Mouse (Mus musculus) hematopoietic stem cell, adult 5-6 weeks (primary cell): ENCODE results near the gene Mid2. TPM values are rescaled to one million over a fixed set of nuclear protein-coding genes. Genes with fewer than 3 reads are reported as not detected.
A peak's percentile ranks its signal among the peaks of the same experiment; 100 is the strongest.
"Not testable (repeated sequence)": the region's sequence is repeated elsewhere in the genome, so short reads cannot be mapped to it uniquely, and the experiment has no call there.

Experiments used
- ATAC-seq, 2 experiments: fragments of 125-278 bp in 1 of 2; replicated peaks in 1 of 2; 2 replicates each; pipeline ENCODE4 v1.8.0; 2016 to 2017; ENCODE audit warnings: inconsistent platforms in 2 of 2, mild to moderate bottlenecking in 2 of 2, moderate number of reproducible peaks in 2 of 2, low read depth in 1 of 2, moderate TSS enrichment in 1 of 2; ENCODE audit not compliant: low FRiP score in 2 of 2, poor library complexity in 2 of 2, severe bottlenecking in 2 of 2, insufficient read depth in 1 of 2, low TSS enrichment in 1 of 2
- total RNA-seq: library from RNA; stranded (forward); fragments of 172-1452, 232-1000 nt; gene quantifications from 2 replicates; pipeline ENCODE4 v1.2.3, GENCODE M21; 2017

Gene Mid2
- 0.84 and 2.3 TPM in 2 replicates for total RNA-seq

DNA sequence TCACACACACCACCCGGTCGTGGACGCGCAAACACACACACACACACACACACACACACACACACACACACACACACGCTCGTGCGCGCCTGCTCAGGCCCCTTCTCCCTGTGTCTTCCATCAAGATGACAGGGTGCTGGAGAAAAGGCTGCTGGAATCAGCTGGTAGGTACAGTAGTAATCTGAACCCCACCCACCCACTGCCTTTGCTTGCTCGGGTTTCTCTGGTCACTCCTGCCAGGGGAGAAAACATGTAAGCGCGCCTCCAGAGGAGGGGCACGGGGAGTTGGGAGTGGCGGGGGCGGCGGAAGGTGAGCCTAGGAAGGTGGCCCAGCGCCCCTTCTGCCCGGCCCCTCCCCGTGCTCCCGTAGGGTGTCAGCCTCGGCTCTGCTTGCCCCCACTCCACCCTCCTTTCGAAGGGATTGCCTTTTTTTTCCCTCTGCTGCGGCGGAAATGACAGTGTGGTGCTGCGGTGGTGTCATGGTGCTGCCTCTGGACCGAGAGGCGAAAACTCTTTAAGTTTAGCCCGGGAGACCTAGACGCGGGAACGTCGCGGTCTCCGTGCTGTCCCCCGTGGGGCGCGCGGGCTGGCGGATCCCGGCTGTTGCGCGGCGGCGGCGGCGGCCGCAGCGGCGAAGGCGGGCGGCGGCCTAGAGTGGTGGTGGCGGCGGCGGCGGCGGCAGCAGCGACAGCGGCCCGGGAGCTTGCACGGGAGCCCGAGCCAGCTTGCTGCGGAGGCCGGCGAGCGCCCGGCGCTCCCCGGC, at the start of gene Mid2:
TSS of gene Mid2 (plus strand) at position 121 of the 763 bp plus-strand sequence.
- peak; percentile 32 to 56; a peak in 3 of 4 replicates for ATAC-seq

DNA sequence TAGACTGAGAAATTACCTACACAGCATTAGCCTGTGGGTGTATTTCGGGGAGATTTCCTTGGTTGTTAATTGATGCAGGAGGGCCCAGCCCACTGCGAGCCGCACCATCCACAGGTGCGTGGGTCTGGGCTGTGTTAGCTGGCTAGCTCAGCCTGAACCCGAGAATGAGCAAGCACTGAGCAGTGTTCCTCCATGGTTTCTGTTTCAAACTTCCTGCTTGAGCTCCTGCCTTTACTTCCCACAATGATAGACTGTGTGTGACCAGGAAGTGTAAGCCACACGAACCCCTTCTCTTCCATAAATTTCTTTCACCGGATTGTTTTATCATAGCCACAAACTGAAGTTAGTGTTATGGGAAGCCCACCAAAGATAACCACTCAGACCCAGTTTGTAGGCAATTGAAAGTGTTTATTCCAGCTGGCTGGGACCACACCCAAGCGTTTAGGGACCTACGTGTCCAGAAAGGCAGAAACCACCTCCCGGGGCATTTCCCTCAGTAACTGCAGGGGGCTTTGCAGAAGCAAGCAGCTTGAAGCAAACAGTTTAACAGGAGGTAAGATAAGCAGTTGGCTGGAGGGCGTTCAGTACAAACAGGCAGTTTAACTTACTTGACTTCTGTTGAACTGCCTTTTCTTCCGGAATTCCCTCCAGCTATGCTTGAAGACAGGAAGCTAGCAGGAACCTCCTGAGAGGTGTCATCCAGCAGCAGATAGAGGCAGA, 39.4 kb upstream of the Mid2 start:
- no peak for ATAC-seq

DNA sequence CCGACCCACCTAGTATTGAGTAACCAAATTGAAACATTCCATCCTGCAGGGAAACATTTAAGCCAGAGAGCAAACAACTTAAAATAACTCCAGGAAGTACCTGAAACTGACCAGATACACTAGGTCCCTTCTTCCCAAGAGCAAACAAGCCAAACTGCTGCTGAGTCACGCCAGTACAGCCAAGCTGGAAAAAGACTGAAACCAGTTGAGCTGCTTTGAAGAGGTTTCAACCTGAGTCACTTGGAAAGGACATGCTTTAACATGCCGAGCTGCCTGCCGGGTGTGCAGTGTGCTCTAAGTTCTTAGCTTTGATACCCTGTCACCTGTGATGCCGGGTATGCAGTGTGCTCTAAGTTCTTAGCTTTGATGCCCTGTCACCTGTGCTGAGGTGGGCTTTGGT, 26.4 kb upstream of the Mid2 start:
- no peak for ATAC-seq

DNA sequence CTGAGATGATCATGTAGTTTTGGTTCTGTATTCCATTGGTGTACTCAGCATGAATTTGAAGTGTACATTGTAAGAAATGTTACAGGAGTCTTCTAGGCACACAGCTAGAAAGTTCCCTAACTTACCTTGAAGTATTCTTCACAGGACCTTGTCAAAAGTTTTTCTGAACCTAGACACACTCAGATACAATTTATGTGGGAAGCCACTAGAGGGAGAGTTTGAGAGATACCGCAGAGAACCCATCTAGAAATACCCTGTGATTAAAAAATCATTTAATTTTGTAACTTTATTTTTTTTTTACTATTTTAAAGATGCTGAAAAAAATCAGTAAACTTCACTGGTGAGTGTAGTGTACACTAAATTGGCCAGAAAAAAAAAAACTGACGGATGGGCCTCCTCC, 24.8 kb upstream of the Mid2 start:
- ATAC-seq = no peak

DNA sequence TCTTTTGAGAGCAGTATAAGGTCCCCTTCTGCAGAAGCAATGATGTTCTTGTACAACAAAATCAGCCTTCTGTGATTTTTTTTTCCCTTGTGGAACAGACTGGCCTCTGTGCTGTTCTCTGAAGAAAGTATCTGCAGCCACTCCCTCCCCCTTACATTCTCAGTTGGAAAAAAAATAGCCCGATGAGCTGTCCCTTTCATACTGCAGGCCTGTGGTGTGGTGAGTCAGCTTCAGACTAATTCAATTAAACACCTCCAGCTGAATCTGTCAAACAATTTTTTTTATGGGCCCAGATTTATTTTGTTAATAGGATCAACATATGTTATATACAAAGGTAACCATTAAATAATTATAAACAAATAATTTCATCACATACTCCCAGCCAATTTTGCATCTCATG, 3.7 kb upstream of the Mid2 start:
- no peak for ATAC-seq

DNA sequence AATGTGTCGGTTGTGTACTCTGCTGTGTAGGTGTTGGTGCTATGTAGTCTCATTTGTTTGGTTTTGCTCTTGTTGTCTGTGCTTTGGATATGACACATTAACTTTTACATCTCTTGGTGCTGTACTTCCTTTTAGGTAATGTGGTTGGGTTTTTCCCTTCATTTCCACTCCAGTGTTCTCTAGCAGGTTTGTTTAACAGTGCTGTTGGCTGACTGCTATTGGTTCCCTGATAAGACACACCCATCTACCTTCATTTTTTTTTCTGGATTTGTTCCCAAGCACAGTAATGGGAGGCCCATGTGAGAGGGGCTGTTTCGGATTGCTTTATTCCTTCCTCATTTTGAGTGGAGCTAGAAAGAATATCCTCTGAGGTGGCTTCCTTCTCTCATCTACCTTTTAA, 883 bp upstream of the Mid2 start:
- ATAC-seq = peak; percentile 42 to 49; a peak in 3 of 4 replicates

DNA sequence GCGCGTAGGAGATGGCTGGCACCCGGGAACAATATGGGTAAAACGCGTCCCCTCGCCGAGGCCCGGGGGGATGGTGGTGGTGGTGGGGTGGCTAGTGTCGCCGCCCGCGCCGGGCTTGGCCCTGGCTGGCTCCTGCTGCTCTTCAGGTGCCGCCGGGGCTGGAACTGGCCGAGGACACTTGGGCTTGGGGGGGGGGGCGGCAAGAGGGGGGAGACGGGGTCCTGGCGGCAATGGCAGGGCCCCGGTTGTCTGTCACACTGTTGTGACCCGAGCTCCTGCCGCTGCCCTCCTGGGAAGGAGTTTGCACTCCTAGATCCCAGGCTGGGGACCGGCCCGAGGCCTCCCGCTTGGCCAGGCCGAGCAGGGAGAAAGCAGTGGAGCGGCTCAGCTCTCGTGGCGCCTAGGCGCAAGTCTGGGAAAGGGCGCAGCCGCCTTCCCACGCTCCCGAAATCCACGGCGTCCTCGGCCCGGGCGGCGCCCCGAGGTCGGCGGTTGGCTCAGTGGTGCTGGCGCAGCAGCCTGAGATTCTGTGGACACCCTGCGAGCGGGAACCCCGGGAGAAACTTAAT, 927 bp downstream of the Mid2 start:
- ATAC-seq = no peak

DNA sequence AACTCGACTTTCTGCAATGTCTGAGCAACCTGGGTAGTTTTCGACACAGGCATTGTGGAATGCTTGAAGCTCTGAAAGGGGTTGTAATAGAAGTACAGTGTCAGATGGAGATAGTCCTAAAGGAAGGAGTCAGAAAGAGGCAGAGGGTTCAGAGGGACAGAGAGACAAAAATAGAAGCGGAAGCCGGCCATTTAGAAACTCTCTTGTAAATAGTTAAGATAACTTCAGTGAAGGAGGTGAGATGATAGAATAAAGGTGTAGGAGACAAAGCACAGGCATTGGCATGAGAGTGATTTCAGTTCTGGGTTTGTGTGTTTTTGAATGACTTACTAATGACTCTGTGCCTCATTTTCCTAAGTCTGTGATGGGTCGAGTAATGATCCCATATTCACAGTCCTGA, 11.0 kb downstream of the Mid2 start:
- no peak for ATAC-seq

DNA sequence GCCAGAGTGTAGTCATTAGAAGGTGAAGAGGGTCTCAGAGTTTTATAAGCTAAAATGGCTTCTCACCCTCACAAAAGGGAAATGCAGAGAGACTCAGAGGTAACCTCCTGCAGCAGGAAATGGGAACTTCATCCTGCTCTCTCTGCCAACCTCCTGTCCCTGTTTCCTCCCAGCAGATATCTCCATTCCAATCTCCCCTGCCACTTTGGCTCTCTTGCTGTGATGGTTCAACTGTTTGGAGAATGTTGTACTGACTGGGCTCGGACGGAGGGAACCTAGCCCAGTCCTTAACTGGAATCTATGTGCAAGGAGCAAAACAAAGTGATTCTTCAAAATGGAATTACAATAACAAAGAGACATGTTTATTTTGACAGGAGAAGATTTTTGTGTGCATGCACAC, 23.9 kb downstream of the Mid2 start:
- no peak for ATAC-seq

DNA sequence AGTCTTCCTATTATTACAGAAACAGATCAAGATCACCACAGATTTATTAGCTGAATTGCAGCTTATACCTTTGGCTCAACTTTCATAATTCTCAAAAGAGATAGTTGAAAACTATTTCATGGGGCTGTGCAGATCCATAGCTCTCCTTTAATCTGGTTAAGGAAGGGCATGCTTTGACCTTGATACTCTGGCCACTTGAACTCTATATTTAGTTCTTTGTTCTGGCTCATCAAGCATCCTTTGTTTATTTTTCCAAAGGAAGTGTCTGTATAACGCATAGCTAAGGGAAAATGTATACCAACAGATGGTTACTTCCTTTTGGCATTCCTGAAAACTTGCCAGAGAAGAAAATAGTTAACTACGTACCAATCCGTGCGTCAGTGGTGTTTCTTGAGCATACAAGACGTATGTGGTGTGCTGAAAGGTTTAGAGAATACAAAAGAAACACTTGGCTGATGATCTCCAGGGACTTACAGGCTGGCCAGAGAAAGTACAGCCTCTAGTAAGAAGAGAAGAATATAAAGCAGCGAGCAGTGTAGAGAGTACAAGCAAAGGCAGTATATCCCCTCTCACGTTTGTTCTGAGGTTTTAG, 33.6 kb downstream of the Mid2 start:
- not testable (repeated sequence) for ATAC-seq

DNA sequence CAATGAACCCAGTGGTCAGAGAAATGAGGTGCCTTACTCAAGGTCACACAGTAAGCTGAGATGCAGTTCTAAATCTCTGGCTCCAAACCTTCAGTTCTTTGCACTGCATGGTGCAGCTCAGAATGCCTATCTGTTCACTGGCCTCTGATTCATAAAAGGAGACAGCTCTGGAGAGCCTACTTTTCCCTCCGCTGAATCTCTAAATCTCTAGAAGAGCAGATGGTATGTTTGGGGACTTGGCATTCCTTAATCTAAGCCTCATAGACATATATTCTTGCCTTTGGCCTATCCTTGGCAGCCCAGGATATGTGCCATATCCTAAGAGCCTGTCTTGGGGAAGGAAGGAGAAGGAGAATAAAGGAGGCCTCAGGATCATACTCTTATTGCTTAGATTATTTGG, 38.8 kb downstream of the Mid2 start:
- ATAC-seq = no peak

DNA sequence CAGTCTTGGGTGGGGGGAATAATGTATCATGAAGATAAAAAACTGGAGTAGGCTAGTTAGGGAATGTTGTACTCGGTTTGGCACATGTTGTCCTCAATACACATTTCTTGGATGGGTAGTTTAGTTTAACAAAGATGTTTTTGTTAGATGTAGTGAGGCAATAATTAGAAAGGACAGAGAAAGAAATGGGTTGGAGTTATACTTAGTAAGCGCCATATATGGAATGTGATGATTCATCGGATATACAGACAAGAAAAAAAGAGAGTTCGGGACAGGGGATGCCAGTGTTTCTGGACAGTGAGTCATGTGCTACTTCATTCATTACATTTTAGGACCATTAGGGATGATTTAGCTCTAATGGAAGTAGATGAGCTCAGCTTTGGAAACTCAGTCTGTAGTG, 41.7 kb downstream of the Mid2 start:
- ATAC-seq = no peak

DNA sequence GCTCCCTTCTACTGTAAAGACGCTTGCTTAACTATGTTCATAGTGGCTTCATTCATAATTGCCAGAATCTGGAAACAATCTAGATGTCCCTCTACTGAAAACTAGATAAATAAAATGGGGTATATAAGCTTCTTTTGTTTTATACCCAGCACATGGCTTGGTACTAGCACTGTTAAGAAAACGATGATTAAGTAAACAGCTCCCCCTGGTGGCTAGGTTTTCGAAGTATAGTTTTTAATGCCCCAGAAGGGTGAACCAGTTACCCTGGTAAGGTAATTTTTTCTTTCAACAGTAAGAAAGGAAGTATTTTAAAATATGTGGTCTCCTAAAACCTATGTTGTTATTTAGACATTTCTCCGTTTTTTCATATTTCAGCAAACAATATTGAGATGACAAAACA, 58.0 kb downstream of the Mid2 start:
- ATAC-seq = no peak

DNA sequence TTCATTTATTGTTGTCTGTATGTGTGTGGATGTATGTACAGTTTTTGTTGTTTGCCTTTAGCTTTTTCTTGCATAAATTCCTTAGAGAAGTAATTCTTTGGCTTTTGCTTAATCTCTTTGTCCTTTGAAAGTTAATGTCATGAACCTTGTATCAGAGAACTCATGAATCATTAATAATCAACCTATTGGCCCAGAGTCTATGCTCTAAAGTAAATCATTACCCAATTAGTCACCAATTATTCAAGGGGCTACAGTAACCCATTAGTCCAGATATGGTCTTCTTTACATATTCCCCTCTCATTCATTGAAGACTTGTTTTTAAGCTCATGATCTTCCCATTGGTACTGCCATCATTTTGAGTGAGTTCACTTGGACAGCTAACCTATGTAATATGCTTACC, 74.6 kb downstream of the Mid2 start:
- ATAC-seq = no peak

DNA sequence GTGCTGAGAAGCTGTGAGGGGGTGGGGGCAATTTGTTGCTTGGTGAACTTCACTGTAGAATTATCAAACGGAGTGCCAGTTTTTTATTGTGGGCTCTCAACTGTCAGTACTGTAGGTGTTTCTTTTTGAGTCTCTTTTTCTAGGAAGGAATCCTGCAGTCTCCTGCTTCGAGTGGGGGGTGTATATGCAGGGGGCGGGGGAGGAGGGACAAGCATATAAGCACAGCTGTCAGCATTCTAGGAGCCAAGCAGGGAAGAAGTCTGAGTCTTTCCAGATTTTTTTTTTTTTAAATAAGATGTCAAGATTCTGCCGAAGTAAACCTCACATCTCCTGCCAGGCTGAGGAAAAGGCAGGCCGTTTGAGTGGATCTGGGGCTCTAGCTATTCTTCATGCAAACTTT, 78.8 kb downstream of the Mid2 start:
- no peak for ATAC-seq

DNA sequence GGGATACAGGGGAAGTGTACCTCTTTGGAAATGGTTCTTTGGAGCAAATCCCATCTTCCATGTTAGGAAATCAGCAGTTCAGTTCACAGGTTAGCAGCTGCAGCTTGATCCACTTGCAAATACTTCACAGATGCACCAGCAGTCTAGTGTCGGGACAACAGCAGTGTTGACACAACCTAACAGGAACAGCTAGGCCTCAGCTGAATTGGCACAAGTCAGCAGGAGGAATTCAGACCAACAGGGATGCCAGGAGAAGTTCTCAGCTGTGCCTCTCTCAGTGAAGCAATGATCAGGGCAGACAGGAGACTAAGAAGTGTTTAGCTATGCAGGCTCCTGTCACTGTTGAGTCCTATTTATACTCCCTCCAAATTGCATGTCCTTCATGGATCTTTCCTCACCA, 105.4 kb downstream of the Mid2 start:
- no peak for ATAC-seq

DNA sequence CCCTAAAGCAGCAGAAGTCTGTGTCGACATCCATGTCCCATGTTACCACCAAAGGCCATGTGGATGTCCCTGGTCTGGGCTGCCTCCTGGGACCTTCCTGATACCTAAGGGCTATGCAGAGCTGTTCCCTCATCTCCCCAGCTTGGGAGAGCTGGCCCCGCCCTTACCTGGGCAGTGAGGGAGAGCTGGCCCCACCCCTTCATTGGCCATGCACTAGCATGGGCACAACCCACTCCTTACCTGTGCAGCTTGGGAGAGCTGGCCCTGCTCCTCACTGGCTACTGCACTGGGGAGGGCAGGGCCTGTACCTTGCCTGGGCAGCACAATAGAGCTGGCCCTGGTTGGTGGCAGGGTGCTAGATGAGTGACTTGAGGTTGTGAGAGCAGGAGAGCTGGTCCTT, 140.9 kb downstream of the Mid2 start:
- no peak for ATAC-seq

DNA sequence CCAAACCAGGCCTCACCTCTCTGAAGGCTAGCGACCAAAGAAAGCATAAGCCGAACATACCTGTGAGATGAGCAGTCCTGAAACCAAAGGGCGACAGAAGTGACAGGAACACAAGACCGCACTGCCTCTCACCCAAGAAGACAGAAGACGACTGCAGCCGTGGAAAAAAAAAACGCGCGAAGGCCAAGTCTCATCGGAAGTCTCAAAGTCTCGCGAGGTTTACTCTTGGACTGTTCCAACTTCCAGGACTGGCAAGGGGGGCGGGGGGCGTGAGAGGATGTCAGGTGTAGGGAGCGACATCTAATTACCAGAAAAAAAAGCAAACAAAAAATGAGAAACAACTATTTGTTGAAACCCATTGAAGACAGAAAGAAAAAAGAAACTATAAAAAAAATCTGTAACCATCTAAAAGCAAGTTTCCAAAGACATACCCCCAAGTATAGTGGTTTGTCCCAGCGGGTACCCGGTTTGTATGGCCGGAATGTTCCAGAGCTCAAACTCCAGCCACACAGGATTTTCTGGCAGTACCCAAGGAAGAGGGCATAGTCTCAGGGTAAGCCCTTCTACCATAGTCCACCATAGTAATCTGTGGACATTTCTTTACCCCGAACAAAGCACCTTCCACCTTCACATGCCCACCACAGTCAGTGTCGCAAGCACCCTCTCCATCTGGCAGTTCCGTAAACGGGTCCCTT, 149.1 kb downstream of the Mid2 start, which contains the start of gene Tex13b:
TSS of gene Tex13b (minus strand) at position 122 of the 695 bp plus-strand sequence.
- no peak for ATAC-seq
